Comparison of ENCODE assay signal across 16 mouse cellular contexts in genomic region chr7:25636373-25636772, GRCm38 (mm10). TPM values are rescaled to one million over a fixed set of nuclear protein-coding genes. Genes with fewer than 3 reads are reported as not detected.
A peak's percentile ranks its signal among the peaks of the same experiment; 100 is the strongest.
DNase-seq lines count a peak whose midpoint lies in the region; ATAC-seq and TF ChIP-seq lines count a peak whose summit lies in the region.
"Had no signal": no experiment of that assay in that cellular context is flagged by ENCODE, and none has a peak within 500 bp of the region (broad histone marks: within the 10 kb centered on the region; RNA-seq: fewer than 3 reads in every experiment).

No protein-coding gene starts in this region.

- no peak overlapping the region for H3K27ac ChIP-seq in intestine, embryonic 16.5 days (ENCODE audit: low read length)
- no peak overlapping the region for H3K27ac ChIP-seq in intestine, postnatal 0 days (ENCODE audit: low read depth, low read length)
- H3K27ac ChIP-seq: hindbrain, embryonic 10.5 days; liver, embryonic 14.5 days had no signal

- TF ChIP-seq CTCF in intestine, postnatal 0 days (IDR thresholded peaks at IDR 0.05; ENCODE audit: low read depth), result no peak

- H3K4me2 ChIP-seq in intestine, embryonic 16.5 days (ENCODE audit: low read depth, low read length), result no peak overlapping the region
- no peak overlapping the region for H3K4me2 ChIP-seq in intestine, postnatal 0 days (replicated peaks; ENCODE audit: low read depth)
- H3K4me2 ChIP-seq: heart, embryonic 12.5 days had no signal

- ATAC-seq in intestine, embryonic 16.5 days, result peak; percentile 48; the same call in 1 of the 2 replicates
- no peak for ATAC-seq in intestine, postnatal 0 days
- 0 out of 2 replicates have a peak, but pooled peaks have one; percentile 25 for ATAC-seq in megakaryocyte-erythroid progenitor cell, adult 5-6 weeks (replicated peaks; ENCODE audit: low FRiP score, low TSS enrichment, poor library complexity, severe bottlenecking)
- no peak for ATAC-seq in CD4-positive, CD25-positive, alpha-beta regulatory T cell, adult 4 months

- WGBS in intestine, embryonic 16.5 days, result 37% methylated on average over 3 of the region's 3 CpGs
- WGBS in intestine, postnatal 0 days, result 32% methylated on average over 3 of the region's 3 CpGs

- no peak overlapping the region for H3K4me3 ChIP-seq in intestine, embryonic 16.5 days (ENCODE audit: low read length)
- H3K4me3 ChIP-seq in intestine, postnatal 0 days (ENCODE audit: low read depth, low read length), result no peak overlapping the region
- H3K4me3 ChIP-seq: heart, embryonic 12.5 days; hindbrain, embryonic 10.5 days had no signal

- no peaks in the 10 kb centered on the region for H3K27me3 ChIP-seq in intestine, embryonic 16.5 days (replicated peaks; ENCODE audit: control insufficient read depth, insufficient read depth, low read length)
- H3K27me3 ChIP-seq in intestine, postnatal 0 days (replicated peaks; ENCODE audit: control insufficient read depth, insufficient read depth, low read length), result no peaks in the 10 kb centered on the region
- H3K27me3 ChIP-seq in splenic B cell, adult 2 months (ENCODE audit: control insufficient read depth, insufficient read depth, low read length, poor library complexity, severe bottlenecking), result no peaks in the 10 kb centered on the region
- H3K27me3 ChIP-seq: heart, embryonic 12.5 days had no signal

- no peak overlapping the region for H3K9ac ChIP-seq in intestine, embryonic 16.5 days (ENCODE audit: low read depth, low read length)
- H3K9ac ChIP-seq in intestine, postnatal 0 days (ENCODE audit: low read depth, low read length), result no peak overlapping the region
- H3K9ac ChIP-seq: heart, embryonic 12.5 days; liver, embryonic 14.5 days had no signal

- H3K36me3 ChIP-seq in intestine, embryonic 16.5 days (ENCODE audit: control insufficient read depth, insufficient read depth, low read length), result peaks cover 3% of the 10 kb centered on the region; the same call in 1 of the 2 replicates
- H3K36me3 ChIP-seq in intestine, postnatal 0 days (ENCODE audit: control insufficient read depth, insufficient read depth), result peaks cover 49% of the 10 kb centered on the region; the same call in 1 of the 2 replicates
- peaks cover 5% of the 10 kb centered on the region; the same call in 1 of the 2 replicates for H3K36me3 ChIP-seq in splenic B cell, adult 2 months (ENCODE audit: control insufficient read depth, insufficient read depth, low read length, poor library complexity, severe bottlenecking)

- peak; percentile 40 for DNase-seq in CD4-positive helper T cell, adult 2 months (ENCODE audit: low read depth, low spot score)
- peak; percentile 89 for DNase-seq in splenic B cell, adult 2 months (ENCODE audit: low read depth, low spot score)
- DNase-seq in cerebellum, adult 18-20 months, result no peak
- no peak for DNase-seq in frontal cortex, postnatal 14 days (ENCODE audit: low spot score in 2 of 2)
- DNase-seq: cerebellum, adult 11 months; kidney, adult 2 months had no signal

- H3K4me1 ChIP-seq in intestine, embryonic 16.5 days (ENCODE audit: control insufficient read depth, insufficient read depth, low read length), result no peaks in the 10 kb centered on the region
- no peaks in the 10 kb centered on the region for H3K4me1 ChIP-seq in intestine, postnatal 0 days (replicated peaks; ENCODE audit: control insufficient read depth, insufficient read depth, low read length)
- H3K4me1 ChIP-seq: hindbrain, embryonic 10.5 days had no signal

- no peaks in the 10 kb centered on the region for H3K9me3 ChIP-seq in intestine, embryonic 16.5 days (ENCODE audit: control insufficient read depth, low read length)
- H3K9me3 ChIP-seq in intestine, postnatal 0 days (ENCODE audit: control insufficient read depth), result no peaks in the 10 kb centered on the region
- H3K9me3 ChIP-seq: heart, embryonic 12.5 days; hindbrain, embryonic 10.5 days had no signal

RNA-seq across cellular contexts. Expression of gene B3gnt8, which starts 9.9 kb away (rescaled TPM):
- 6.8 and 7.5 TPM in 2 replicates for polyA plus RNA-seq in intestine, embryonic 16.5 days (2015; fragmentation: Nextera tagmentation; extraction: Ambion mirVana)
- polyA plus RNA-seq in intestine, postnatal 0 days (2015; fragmentation: Nextera tagmentation; extraction: Ambion mirVana), result 3.4 and 3.5 TPM in 2 replicates
- 8.2 TPM in 1 of 2 replicates, not detected in the other for total RNA-seq in megakaryocyte-erythroid progenitor cell, adult 5-6 weeks (2014; fragmentation: Nextera tagmentation)
- total RNA-seq in megakaryocyte-erythroid progenitor cell, adult 5-6 weeks (2017), result 0.19 and 0.46 TPM in 2 replicates
- polyA plus RNA-seq in CD4-positive, CD25-positive, alpha-beta regulatory T cell, adult 4 months (2017; shearing (Covaris generic)), result under 1 TPM; 0.27 to 0.81 TPM

RNA-seq across cellular contexts. Expression of gene Dmac2, which starts 17.2 kb away (rescaled TPM):
- polyA plus RNA-seq in intestine, embryonic 16.5 days (2015; fragmentation: Nextera tagmentation; extraction: Ambion mirVana), result 41.8 and 43.4 TPM in 2 replicates
- 29.0 and 32.6 TPM in 2 replicates for polyA plus RNA-seq in intestine, postnatal 0 days (2015; fragmentation: Nextera tagmentation; extraction: Ambion mirVana)
- 22.5 and 24.2 TPM in 2 replicates for total RNA-seq in megakaryocyte-erythroid progenitor cell, adult 5-6 weeks (2014; fragmentation: Nextera tagmentation)
- 30.4 and 35.9 TPM in 2 replicates for total RNA-seq in megakaryocyte-erythroid progenitor cell, adult 5-6 weeks (2017)
- polyA plus RNA-seq in CD4-positive, CD25-positive, alpha-beta regulatory T cell, adult 4 months (2017; shearing (Covaris generic)), result 10 to 100 TPM; 44.2 to 66.2 TPM

RNA-seq across cellular contexts. Expression of gene Erich4, which starts 20.7 kb away (rescaled TPM):
- 31.8 and 43.6 TPM in 2 replicates for polyA plus RNA-seq in intestine, embryonic 16.5 days (2015; fragmentation: Nextera tagmentation; extraction: Ambion mirVana)
- 117 and 135 TPM in 2 replicates for polyA plus RNA-seq in intestine, postnatal 0 days (2015; fragmentation: Nextera tagmentation; extraction: Ambion mirVana)
- not detected in 2 replicates for total RNA-seq in megakaryocyte-erythroid progenitor cell, adult 5-6 weeks (2014; fragmentation: Nextera tagmentation)
- not detected in 2 replicates for total RNA-seq in megakaryocyte-erythroid progenitor cell, adult 5-6 weeks (2017)
- polyA plus RNA-seq in CD4-positive, CD25-positive, alpha-beta regulatory T cell, adult 4 months (2017; shearing (Covaris generic)), result not detected
- total RNA-seq: common myeloid progenitor, adult 5-6 weeks; layer of hippocampus, adult 8-10 months had no signal
- polyA plus RNA-seq: heart, embryonic 12.5 days; hindbrain, embryonic 10.5 days; urinary bladder, adult 2 months had no signal

RNA-seq across cellular contexts. Expression of gene Bckdha, which starts 22.4 kb away (rescaled TPM):
- polyA plus RNA-seq in intestine, embryonic 16.5 days (2015; fragmentation: Nextera tagmentation; extraction: Ambion mirVana), result 49.3 and 50.9 TPM in 2 replicates
- 39.8 and 44.3 TPM in 2 replicates for polyA plus RNA-seq in intestine, postnatal 0 days (2015; fragmentation: Nextera tagmentation; extraction: Ambion mirVana)
- 20.2 and 27.4 TPM in 2 replicates for total RNA-seq in megakaryocyte-erythroid progenitor cell, adult 5-6 weeks (2014; fragmentation: Nextera tagmentation)
- 22.6 and 25.8 TPM in 2 replicates for total RNA-seq in megakaryocyte-erythroid progenitor cell, adult 5-6 weeks (2017)
- polyA plus RNA-seq in CD4-positive, CD25-positive, alpha-beta regulatory T cell, adult 4 months (2017; shearing (Covaris generic)), result 10 to 100 TPM; 16.6 to 27.7 TPM

RNA-seq across cellular contexts. Expression of gene Exosc5, which starts 22.6 kb away (rescaled TPM):
- polyA plus RNA-seq in intestine, embryonic 16.5 days (2015; fragmentation: Nextera tagmentation; extraction: Ambion mirVana), result 82.6 and 87.2 TPM in 2 replicates
- 50.4 and 52.7 TPM in 2 replicates for polyA plus RNA-seq in intestine, postnatal 0 days (2015; fragmentation: Nextera tagmentation; extraction: Ambion mirVana)
- 69.2 and 123 TPM in 2 replicates for total RNA-seq in megakaryocyte-erythroid progenitor cell, adult 5-6 weeks (2014; fragmentation: Nextera tagmentation)
- total RNA-seq in megakaryocyte-erythroid progenitor cell, adult 5-6 weeks (2017), result 34.9 and 43.9 TPM in 2 replicates
- 100 to 1,000 TPM in 1 of 2 experiments, 10 to 100 TPM in 1; 97.0 to 157 TPM for polyA plus RNA-seq in CD4-positive, CD25-positive, alpha-beta regulatory T cell, adult 4 months (2017; shearing (Covaris generic))

Comparison
In these comparisons a context has a peak if more than half of its experiments do, and no peak if none do; other contexts are left out.
1. ATAC-seq: peak in intestine, embryonic 16.5 days (single experiment) and megakaryocyte-erythroid progenitor cell, adult 5-6 weeks (single experiment); none in intestine, postnatal 0 days (single experiment) and CD4-positive, CD25-positive, alpha-beta regulatory T cell, adult 4 months (single experiment).
2. DNase-seq: peak in CD4-positive helper T cell, adult 2 months (single experiment) and splenic B cell, adult 2 months (single experiment); none in cerebellum, adult 18-20 months (0 of 2) and frontal cortex, postnatal 14 days (0 of 2).
3. RNA of gene Erich4, which starts 20.7 kb away (polyA plus RNA-seq): 117 to 135 TPM in intestine, postnatal 0 days and 31.8 to 43.6 TPM in intestine, embryonic 16.5 days; not detected in CD4-positive, CD25-positive, alpha-beta regulatory T cell, adult 4 months; every median in the first group is over 10 times any median in the second.